In genomic region chr9:71209299-71209698, GRCm38 (mm10) we compare ENCODE assay signal across 12 mouse cellular contexts. TPM values are rescaled to one million over a fixed set of nuclear protein-coding genes. Genes with fewer than 3 reads are reported as not detected.
"Had no signal": no experiment of that assay in that cellular context is flagged by ENCODE, and none has a peak within 500 bp of the region (broad histone marks: within the 10 kb centered on the region; RNA-seq: fewer than 3 reads in every experiment).

No protein-coding gene starts in this region.

- H3K36me3 ChIP-seq: midbrain, embryonic 13.5 days; midbrain, embryonic 15.5 days; neural tube, embryonic 12.5 days had no signal

- H3K4me2 ChIP-seq: lung, embryonic 14.5 days; midbrain, embryonic 11.5 days; midbrain, embryonic 13.5 days; midbrain, embryonic 15.5 days; neural tube, embryonic 12.5 days had no signal

- H3K9ac ChIP-seq: lung, embryonic 14.5 days; midbrain, embryonic 13.5 days; midbrain, embryonic 15.5 days; neural tube, embryonic 12.5 days had no signal

- ATAC-seq: midbrain, embryonic 13.5 days; midbrain, embryonic 15.5 days had no signal

- H3K4me3 ChIP-seq: midbrain, embryonic 13.5 days; midbrain, embryonic 15.5 days; neural tube, embryonic 12.5 days had no signal

- H3K27ac ChIP-seq: midbrain, embryonic 13.5 days; midbrain, embryonic 15.5 days; neural tube, embryonic 12.5 days had no signal

- H3K9me3 ChIP-seq: midbrain, embryonic 13.5 days; midbrain, embryonic 15.5 days; neural tube, embryonic 12.5 days had no signal

- H3K4me1 ChIP-seq: midbrain, embryonic 13.5 days; midbrain, embryonic 15.5 days; neural tube, embryonic 12.5 days had no signal

- DNase-seq: lung, adult 18-20 months; lung, embryonic 14.5 days; lung, postnatal 10 days; lung, postnatal 4 days; right cerebral cortex, postnatal 14 days; thymus, adult 18-20 months; thymus, postnatal 25 days had no signal

RNA-seq across cellular contexts. Expression of gene Aldh1a2, which starts 6.3 kb away (rescaled TPM):
- total RNA-seq: neutrophil, adult 5-6 weeks had no signal
